Mouse (Mus musculus): ENCODE measurements around the gene 4930469K13Rik. TPM values are rescaled to one million over a fixed set of nuclear protein-coding genes. Genes with fewer than 3 reads are reported as not detected.
"Not testable (repeated sequence)": the region's sequence is repeated elsewhere in the genome, so short reads cannot be mapped to it uniquely, and the experiment has no call there.

Gene 4930469K13Rik
- total RNA-seq (2021), result not detected
- long read RNA-seq, experiment 1, result 0 reads
- long read RNA-seq, experiment 2, result 0 reads

DNA sequence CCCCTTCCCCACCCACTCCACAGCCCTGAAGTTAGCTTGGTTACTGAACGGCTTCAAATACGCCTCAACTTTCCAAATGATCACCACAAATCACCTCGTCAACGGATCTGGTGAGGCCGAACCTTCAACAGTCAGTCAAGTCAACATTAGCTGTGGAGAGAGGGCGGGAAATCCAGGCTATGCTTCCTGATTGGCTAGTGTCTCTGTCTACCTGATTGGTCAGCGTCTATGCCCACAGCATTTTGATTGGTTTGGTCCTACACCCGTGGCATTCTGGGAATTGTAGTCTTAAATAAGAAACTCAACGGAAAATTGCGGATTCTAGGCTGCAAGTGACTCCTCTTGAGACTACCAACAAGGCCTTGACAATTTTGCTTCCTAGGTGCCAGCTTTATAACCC is at the start of gene 4930469K13Rik:
Gene 4930469K13Rik, minus strand, starts transcription at position 133 of the 400 bp plus-strand sequence.
- no peak for DNase-seq

DNA sequence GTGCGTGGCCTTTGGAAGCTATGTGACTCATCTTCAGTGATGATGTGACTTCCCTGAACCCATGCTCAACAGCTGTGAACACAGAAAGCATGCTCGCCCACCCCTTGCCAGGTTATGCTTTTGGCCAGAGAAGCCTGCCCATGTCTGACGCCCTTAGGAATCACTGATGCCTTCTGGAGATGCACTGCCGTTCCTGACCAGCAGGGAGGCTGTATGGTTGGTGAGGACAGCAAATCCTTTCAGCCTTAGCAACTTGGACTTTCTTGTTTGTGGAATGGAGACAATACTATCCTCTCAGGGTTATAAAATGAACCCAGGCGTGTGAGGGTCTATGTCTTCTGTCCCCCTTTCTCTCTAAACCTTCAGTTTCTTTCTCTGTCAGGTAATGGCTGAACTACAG is 48.6 kb upstream of the 4930469K13Rik start:
- no peak for DNase-seq

DNA sequence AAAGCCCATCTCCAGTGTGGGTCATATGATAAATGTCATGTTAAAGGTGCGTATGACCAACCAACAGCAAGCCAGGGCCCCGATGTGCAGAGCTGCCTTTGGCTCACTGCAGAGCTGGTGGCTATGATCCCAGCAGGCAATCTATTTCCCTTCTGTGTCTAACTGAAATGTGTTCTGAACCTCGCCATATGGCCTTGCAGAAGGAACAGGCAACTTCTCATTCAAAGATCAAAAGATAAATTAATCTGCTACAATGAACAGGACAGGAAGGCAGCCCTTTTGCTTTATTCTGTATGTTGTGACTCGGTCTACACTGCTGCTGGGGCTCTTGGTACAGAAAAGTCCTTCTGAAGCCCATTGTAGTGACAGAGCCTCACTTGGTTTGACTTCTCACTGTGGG is 46.1 kb upstream of the 4930469K13Rik start:
- no peak for DNase-seq

DNA sequence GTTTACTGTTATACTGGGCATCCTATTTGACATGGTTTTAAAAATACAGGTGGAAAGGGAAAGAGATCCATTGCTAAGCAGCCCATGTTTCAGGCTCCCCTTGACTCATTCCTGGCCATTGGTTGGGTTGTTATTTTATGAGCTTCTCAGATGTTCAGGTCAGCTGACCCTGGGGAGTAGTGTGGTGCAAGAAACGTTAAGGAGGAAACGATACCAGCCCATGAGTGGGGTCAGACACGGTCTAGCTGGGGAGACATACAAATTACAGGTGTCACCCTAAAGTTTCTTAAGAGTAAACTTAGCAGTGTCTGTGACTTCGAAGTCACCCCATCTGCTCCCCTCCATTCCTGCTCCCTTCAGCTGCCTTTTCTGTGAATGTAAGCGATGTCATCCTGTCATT is 45.6 kb upstream of the 4930469K13Rik start:
- no peak for DNase-seq

DNA sequence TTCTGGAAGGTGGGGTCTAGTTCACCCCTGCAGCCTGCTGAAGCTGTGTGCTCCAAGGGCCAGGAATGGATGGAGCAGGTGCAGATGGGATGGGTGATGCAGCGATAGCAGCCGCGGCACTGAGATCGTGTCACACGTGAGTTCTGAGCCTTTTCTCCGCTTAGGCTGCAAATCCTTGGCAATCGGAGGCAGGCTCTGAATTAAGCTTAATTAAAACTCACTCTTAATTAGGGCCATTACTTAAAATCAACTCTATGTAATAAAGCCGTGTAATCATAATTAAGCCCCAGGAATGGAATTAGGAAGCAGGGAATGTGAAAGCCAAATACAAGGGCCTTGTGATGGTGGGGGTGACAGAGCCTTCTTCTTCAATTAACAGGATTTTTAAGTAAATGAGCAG is 40.9 kb upstream of the 4930469K13Rik start:
- no peak for DNase-seq

DNA sequence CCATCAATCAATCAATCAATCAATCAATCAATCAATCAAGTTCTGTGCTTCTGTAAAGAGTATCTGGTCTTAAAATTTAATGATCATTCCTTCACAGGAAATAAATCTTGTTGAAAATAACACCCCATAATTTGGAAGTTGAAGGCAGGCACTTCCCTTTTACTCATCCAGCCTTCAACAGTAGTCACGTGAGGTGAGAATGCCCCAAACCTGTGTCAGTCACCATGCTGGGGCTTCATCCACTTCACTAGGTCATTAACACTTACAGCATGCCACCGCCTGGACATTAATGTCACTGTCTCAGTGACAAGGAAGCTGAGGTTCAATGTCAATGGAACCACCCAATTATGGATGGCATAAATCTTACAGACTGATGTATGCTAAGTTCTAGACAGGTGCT is 30.1 kb upstream of the 4930469K13Rik start:
- DNase-seq, result no peak

DNA sequence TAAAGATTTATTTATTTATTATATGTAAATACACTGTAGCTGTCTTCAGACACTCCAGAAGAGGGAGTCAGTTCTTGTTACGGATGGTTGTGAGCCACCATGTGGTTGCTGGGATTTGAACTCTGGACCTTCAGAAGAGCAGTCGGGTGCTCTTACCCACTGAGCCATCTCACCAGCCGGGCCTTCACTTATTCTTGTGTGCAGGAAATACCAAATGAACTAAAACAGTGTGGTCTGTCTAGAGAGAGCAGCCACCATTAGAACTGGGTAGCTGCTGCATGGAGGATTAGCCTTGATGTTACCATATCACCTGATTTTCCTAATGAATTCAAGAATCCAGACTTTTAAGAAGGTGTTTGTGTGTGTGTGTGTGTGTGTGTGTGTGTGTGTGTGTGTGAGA is 27.4 kb upstream of the 4930469K13Rik start:
- not testable (repeated sequence) for DNase-seq

DNA sequence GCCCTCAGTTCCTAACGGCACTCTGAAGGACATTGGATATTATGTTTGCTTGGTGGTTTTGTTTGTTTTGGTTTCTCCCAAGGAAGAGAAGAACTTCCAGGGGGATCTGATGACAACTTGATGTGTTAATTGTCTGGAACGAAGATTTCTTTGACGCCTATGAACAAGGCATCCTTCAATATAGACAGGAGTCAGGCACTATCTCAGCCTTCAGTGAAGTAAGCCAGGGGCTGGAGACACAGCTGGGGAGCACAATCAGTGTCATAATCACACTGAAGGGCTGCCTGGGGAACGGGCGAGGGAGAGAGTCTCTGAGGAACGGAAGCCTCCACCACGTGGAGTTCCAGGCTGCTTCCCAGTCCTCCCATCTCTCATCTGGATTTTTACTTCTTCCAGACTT is 26.5 kb upstream of the 4930469K13Rik start:
- DNase-seq, result no peak

DNA sequence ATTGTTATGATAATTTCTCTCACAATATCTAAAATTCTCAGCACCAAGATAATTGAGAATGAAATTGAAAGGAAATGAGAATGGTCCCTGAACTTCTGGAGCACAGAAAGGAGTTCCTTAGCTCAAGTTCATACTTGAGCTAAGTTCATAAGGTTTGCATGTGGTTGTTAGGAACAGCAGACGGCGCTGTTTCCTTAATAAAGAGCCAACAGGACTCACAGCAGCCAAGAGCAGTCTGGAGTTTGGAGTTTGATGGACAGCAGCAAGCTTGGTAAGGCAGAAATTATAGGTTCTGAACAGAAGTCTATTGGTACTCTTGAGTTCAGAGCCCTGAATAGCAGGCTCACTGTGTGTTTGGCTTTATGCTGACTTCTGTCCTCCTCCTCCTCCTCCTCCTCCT is 24.8 kb upstream of the 4930469K13Rik start:
- DNase-seq, result peak; percentile 17

DNA sequence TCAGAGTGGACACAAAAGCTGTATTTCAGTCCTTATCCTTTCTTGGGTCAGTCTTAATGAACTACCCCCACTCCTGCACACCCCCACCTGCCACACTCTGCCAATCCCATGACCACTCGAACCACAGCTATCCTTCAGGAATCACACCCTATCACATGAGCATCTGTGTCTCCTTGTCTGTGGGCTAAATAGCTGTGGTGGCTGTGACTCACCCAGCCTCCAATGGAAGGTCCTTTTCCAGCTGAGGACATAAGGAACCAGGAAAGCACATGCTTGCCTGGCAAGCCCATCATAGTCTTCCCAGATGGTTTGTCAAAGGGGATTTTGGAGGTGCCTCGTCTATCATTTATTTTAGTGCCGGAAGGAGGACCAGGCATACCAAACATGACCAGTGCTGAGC is 20.0 kb upstream of the 4930469K13Rik start:
- DNase-seq, result no peak

DNA sequence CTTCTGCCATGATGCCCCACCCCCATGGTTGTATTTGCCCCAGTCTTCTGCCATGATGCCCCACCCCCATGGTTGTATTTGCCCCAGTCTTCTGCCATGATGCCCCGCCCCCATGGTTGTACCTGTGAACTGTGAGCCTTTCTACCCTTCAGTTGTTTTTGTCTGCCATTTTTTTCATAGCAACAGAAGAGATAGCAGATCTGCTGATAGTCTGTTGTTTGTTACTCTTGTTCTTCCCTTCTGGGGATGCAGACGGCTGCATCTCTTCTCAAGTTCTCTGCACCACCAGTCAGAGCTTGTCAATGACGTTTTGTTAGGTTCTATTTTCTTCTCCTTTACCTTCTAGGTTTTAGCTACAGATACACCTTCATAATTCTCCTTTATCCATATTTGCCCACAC is 19.2 kb upstream of the 4930469K13Rik start:
- DNase-seq, result no peak

DNA sequence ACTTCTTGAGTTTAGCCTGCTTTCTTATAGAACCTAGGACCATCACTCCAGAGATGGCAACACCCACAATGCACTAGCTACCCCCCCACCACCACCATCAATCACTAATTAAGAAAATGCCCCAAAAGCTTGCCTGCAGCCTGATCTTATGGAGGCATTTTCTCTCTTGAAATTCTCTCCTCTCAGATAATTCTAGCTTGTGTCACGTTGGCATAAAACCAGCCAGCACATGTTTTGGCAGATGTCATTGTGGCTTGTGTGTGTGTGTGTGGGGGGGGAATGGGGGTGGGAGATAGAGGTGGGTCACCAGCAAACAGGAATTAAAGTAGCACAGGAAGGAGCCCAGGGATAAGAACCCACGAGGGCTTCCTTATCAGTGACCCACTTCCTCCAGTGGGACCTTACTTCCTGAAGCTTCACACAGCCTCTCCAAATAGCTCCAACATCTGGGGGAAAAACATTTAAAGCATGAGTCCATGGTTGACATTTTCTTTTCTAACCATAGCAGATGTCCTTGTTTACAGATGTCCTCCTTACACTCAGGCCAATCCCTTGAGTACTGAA is 18.3 kb upstream of the 4930469K13Rik start:
- no peak for DNase-seq

DNA sequence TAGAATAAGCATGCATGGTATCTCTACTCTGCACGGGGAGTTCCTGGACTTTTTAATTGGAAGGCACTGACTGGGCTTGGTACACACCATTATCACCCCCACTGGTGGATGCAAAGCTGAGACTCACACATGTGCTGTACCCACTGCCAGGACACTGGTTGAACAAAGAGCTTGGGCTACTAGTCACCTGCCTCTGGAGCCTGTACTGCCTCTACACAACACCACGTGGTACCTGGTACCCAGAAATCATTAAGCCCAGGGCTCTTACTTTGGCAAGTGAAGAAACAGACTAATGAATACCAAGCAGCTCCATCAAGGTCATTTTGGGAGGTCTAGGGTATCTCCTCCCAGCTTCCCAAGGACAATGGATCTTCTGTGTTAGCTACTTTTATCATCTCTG is 15.4 kb upstream of the 4930469K13Rik start:
- no peak for DNase-seq

DNA sequence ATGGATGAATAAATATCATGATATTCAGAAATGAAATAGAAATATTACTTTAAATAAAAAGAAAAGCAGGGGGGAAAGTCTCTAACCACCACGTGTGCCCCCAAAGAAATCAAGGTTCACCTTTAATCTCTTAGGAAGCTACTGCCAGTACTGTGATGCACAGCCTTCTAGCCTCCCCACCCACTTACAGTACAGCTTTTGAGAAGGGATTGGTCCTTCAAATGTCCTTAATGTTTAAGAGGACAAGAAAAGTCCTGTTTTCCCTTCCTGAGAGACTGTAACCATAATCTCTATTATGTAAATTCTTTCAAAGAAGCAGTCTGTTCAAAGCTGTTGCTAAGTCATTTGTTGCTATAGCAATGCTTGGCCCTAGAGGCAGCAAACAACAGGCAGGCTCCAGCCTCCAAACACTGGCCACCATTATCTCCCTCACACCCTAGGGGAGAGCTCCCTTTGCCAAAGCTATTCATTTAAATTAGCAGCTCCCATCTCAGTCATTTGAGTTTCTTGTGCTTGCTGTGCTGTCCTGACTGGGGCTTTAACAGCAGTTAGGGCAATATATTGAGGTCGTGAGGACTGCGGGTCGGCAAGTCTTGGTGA is 14.5 kb upstream of the 4930469K13Rik start:
- DNase-seq, result no peak

DNA sequence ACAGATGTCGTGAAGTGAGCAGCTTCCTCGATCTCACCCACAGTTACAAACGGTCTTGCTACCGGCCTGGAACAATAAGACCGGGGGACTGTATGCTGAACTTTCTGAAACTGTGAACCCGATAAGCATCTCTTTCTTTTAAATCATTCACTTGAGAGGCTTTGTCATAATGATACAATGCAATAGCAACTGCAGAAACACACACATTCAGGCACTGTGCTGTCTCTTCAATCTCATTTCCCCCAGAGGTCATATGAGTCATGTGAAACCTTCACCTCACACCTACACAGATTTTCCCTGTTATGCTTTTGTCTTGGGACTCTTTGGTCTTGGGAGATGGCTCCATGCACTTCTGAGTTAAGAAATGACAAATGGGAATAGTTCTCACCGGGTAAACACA is 13.6 kb upstream of the 4930469K13Rik start:
- no peak for DNase-seq

DNA sequence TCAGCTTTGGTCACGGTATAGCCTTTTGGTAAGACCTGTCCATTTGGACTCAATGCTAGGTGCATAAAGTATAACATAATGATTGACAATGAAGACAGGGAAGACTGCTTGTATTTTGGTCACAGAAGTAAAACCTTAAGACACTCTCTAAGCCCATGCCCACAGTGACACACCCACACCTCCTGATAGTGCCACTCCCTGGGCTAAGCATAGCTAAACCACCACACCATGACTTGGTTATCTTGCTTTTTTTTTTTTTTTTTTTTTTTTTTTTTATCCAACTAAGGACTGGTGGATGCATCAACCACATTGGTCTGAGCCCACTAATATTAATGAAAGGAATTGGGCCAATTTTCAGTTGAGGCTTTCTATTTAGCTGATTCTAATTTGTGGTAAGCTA is 10.9 kb upstream of the 4930469K13Rik start:
- no peak for DNase-seq

DNA sequence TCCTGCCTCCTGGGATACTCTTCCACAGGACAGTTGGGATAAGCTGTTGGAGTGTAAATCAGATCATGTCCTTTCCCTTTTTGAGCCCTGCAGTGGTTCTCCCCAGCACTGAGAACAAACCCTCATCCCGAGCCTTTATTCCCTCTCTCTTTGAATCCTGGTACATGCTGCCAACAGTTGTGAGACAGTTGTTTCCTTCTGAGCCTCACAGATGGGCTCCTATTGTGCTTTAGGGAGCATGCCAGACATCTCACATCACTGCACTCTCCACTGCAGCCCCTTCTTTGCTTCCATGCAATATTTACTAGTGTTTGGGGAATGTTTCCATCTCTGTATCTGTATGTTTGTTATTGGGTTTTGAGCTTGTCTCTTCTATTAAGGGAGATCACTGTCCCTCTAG is 6.6 kb upstream of the 4930469K13Rik start:
- no peak for DNase-seq

DNA sequence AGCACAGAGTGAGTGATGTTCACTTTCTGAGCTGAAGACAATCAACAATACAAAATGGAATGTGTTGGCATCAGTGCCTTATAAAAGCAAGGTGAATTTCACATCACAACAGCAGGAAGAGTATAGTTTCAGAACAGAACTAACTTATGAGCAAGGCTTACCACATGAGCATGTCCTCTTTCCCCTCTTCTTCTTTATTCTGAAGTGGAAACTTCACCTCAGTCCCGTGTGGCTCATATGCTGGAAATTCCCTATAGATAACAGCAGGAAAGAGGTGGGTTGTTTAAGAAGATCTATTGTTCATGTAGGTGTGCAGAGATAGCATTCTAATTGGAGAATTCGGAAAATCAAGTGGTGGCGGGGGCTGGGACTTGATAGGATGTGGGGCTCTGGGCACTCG is 3.5 kb upstream of the 4930469K13Rik start:
- no peak for DNase-seq

DNA sequence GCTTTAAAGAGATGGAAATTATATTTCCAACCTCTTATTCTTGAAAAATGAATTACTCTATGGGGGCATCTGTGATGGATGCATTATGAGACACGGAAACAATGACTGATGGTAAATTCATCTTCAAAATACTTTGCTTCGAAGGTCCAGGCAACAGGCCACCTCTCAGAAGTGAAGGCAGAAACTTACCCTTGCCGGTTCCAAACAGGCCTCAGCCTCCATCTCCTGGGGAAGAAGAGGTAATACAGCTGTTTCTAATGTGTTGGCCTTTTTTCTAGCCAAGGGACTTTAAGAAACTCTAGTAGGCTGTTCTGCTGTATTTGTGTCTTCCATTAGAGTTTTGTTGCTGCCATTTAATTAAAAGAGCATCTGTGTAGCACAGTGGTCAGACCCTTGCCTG is 11.3 kb downstream of the 4930469K13Rik start:
- DNase-seq, result no peak

DNA sequence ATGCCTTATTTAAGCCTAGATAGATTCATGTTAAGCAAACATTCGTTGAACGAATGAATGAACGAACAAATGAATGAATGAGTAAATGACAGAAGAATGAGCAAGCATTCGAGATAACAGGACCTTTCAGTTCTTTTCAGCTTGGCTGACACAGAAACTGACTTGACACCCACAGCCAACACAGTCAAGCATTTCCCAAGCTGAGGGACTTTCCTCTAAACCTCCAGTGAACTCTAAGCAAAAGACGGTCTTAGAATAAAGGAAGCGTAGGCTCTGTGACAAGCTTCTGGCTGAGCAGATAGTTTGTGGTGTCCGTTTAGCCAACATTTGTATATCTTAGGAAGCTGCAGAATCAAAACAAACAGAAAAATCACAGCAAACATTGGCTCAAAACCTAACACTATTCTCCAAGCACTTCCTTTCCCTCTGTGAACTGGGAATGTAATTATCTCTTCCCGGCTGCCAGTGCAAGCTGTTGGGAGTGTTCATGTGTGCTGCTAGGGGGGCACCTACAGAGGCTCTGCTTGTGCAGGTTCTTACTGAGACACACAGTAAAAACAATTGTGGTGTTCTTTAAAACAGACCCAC is 12.1 kb downstream of the 4930469K13Rik start:
- no peak for DNase-seq

DNA sequence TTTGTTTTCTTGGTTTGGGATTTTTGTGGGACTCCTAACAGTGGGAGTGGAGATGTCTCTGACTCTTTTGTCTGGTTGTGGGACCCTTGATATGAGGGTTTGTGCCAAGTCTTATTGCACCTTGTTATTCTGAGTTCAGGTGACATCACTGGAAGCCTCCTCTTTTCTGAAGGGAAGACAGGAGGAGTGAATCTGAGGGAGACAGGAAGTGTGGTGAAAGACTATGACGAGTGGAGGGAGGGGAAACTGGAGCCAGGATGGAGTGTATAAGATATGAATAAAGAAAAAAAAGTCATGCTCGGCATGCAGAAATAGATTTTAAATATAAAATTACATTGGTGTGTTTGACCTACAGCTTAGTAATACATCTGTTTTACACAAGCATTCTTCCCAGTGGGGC is 13.7 kb downstream of the 4930469K13Rik start:
- DNase-seq, result no peak

DNA sequence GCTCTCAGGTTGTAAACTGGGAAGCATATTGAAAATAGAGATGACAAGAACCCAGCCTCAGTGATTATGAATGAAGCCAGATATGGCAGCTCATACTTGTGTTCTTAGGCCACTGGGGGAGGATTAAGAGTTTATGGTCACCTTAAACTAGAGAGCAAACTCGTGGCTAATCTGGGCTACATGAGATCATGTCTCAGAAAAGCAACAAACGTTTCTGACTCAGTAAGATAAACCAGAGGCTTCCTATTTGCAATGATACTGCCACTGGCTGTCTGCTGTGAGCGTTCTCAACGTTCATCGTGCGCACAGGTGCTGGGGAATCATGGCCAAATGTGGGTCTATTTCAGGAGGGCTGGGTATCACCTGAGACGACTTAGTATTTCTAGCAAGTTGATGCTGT is 14.6 kb downstream of the 4930469K13Rik start:
- DNase-seq, result no peak

DNA sequence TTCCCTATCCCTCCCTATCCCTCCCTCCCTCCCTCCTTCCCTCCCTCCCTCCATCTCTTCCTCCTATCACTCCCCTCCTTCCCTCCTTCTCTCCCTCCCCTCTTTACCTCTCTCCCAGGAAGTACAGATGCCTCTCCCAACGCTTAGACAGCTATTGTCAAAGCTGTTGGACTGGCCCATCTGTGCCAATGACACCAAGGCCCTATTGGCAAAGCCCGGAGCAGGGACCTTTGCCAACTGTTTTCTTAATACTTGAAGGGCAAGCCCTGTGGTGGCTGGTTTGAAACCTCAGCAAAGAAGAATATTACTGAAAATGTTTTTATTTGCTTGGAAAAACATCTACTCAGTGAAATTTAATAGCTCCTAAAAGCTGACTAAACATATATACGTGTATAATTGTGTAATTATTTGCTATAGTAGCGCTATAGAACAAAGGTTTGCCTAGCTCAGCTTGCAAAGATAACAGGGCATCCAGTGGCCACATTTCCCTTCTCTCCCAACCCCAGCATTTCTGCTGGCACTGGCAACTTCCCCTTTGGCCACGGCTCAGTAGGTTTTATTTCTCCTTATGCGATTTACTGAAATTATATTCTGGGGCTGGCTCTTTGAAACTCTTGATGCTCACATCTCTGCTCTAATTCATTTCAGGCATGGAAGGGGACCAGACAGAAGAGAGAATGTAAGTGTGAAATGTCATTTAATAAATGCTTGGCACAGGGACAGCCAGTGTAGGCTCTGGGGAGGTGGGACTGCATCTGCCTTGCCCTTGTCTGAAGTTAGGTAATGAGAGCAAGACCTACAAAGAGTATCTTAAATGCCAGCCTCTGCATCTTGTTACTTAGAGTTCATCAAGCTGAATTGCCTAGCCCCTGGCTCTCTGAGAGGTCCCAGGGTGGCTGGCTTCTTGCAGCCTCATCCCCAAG is 18.6 kb downstream of the 4930469K13Rik start:
- no peak for DNase-seq
